Mouse (Mus musculus) adrenal gland, postnatal 0 days (tissue): ENCODE measurements around the gene Nkiras1. TPM values are rescaled to one million over a fixed set of nuclear protein-coding genes. Genes with fewer than 3 reads are reported as not detected.

ENCODE experiments used
- polyA plus RNA-seq: library from polyadenylated mRNA; unstranded; fragments of >200 nt; fragmentation: Nextera tagmentation; extraction: Ambion mirVana; gene quantifications from 2 replicates; pipeline ENCODE4 v1.2.1, GENCODE M21; 2015

Nkiras1 gene
- polyA plus RNA-seq, result 22.0 and 22.1 TPM in 2 replicates

GRCm38 (mm10) chr14:18270529-18271441 is at the start of gene Nkiras1, which contains the start of gene Rpl15:
Gene Nkiras1 (plus strand): TSS chr14:18271136.
Gene Rpl15 (minus strand): TSS chr14:18271391.

DNA sequence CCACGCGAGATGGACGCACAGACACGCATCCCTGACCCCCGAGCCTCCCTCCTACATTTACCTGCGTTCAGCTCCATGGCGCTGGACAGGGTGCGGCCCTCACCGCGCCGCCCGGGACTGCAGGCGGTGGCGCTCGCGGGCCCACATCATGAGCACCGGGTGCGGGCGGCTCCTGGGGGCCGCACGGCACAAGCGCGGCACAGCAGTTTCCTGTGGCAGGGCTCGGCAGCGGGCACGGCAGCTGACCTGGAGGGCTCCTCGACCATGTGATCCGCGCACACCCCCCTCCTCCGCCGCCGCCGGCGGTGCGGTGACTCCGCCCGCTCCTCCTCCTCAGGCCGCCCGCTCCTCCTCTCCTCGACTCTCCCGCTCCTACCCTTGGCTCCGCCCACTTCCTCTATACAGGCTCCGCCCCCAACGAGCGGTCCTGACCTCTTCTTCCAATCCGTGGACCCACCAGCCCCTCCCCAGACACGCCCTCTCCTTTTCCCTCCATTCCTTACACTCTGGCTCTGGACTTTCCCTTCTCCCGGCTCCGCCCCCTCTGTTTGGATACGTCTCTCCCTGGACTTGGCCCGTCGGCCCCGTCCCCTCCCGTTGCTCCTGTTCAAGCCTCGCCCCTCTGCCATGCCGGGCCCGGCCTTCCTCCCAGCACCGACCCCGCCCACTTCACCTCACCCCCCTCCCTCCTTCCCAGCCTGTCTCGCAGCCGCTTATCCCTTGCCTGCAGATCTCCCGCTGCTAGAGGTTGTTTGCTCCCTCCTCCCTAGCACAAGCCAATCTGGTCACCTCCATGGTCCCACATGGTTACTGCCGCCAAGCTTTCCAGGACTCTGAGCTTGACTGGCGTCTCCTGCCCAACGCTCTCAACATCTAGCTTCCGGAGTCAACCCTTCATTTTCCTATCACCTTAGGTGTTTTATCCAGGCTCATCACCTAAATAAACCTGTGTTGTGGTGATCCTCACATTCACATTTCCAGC is 31.9 kb upstream of the Nkiras1 start, which contains the start of gene Nr1d2:
Gene Nr1d2 (minus strand): TSS at position 378 of the 982 bp plus-strand sequence.

GRCm38 (mm10) chr14:18331693-18332131 is 60.8 kb downstream of the Nkiras1 start, which contains the start of gene Ube2e1:
Gene Ube2e1 (minus strand): TSS chr14:18331859.

Other genes with a start within 250 kb of the Nkiras1 start
- 17.1 and 25.7 TPM in 2 replicates for gene Nr1d2, start 32.0 kb upstream of the Nkiras1 start, polyA plus RNA-seq
- 469 and 648 TPM in 2 replicates for gene Rpl15, start 255 bp downstream of the Nkiras1 start, polyA plus RNA-seq
- gene Ube2e1, start 60.7 kb downstream of the Nkiras1 start, polyA plus RNA-seq, result 110 and 121 TPM in 2 replicates